Mouse (Mus musculus) left cerebral cortex, postnatal 14 days (tissue): ENCODE results near the gene Dpf3. TPM values are rescaled to one million over a fixed set of nuclear protein-coding genes. Genes with fewer than 3 reads are reported as not detected.

Experiments
- DNase-seq, 2 experiments: peaks; one replicate each; pipeline ENCODE4 v3.0.0; 2021 to 2022; ENCODE audit warnings: low spot score in 2 of 2, mixed read lengths in 1 of 2
- intact Hi-C: fragments of 180-260 bp; cut with DNase I; formaldehyde crosslinking; loops from one replicate; pipeline ENCODE4 v1.15.1; 2025
- total RNA-seq, 2 experiments: library from RNA; stranded (reverse); gene quantifications; 2 replicates each; pipeline ENCODE4 v1.2.3; 2021

The Dpf3 gene
- total RNA-seq, 2 experiments from 2014 or later, result 6.7 to 7.5 TPM

DNA sequence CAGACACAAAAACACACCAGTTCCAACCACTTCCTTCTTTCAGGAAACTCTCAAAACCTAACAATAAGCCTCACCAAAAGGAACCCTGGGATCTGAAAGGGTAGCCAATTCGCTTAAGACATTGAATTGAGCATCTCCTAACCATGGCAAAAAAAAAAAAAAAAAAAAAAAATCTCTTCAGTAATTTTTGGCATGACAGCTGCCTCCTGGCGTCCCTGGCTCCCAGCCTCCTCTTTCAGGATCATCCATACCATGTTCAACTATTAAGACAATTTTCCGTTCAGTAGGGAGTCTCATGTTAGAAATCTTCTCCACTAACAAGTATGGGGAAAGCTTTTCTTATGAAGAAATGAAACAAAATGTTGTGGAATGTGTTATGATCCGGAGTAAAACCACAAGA lies 233.1 kb downstream of the Dpf3 start:
- intact Hi-C loops, result no loop called here
- DNase-seq, result no peak

DNA sequence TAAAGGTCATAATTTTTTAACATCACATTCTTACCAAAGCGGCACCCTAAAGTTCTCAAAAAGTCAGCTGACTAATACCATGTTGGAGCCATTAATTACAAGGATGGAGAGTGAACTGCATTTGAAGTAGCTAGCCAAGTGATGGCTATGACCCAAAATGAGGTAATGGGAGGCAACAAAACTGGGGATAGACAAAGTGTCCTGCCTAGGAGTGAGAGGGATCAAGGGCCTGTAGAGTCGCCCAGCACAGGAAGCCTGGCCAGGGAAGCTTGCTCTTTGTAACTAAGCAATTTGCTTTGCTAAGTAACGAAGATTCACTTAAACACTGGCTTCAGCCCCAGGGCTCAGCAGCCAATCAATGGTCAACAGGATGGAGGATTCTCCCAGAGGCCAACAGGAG lies 238.4 kb downstream of the Dpf3 start:
- intact Hi-C loops, result no loop called here
- no peak for DNase-seq

DNA sequence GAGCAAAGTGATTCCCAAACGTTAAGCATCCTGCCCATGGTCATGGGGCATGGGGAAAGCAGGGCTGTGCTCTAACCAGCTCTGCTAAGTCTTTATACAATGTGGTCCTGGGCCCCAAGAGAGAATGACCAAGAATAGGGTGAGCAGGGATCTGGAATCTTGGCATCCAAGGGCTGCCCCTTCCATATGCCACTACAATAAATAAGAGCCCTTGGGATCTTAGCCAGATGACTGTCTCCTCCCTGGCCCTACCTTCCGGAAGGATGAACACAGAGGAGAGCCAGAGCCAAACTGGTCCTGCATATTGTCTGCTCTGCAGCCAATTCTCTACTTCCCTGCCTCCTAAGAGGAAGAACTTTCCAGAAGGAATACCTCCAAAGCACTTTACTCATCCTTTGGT lies 238.9 kb downstream of the Dpf3 start:
- DNase-seq, result no peak
- intact Hi-C loops, result no loop called here

DNA sequence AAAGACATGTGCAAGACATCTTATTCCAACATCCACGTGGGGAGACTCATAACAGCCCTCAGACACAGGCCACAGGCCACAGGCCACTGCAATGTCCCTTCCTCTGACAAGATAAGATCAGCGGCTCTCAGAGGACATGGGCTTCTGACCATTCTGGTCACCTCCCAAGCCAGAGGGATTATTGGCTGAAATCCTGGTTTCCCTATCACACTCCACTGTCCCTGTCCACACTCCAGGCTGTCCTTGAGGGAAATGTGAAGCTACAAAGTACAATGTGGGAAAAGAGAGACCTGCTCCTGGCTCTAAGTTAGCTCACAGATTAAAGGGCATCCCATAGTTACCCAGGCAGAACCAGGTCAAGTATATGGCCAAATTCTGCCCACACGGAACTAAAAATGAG lies 239.8 kb downstream of the Dpf3 start:
- intact Hi-C loops, result no loop called here
- DNase-seq, result no peak

DNA sequence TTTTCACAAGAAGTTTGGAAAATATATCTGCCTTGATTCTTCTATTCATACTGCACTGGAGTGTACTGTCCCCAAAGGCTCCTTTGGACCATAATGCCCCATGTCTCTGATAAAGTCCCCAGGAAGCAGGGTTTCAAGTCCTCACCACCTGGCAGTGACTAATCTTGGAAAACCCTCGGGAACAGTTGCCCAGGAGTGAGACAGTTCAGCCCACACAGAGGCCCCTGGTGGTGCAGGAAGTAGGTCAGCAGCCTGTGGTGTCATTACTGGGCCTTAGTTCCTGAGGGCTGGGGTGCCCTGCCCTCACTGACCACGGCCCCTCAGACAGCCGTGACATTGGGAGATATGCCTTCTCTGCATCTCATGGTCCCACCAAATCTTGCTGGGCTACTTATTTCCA lies 246.5 kb downstream of the Dpf3 start:
- no peak for DNase-seq
- intact Hi-C loops, result no loop called here

- intact Hi-C loops, result no loop called here
- DNase-seq, result no peak
These were observed 246.9 kb downstream of the Dpf3 start for GRCm38 (mm10) chr12:83240571-83240970.

DNA sequence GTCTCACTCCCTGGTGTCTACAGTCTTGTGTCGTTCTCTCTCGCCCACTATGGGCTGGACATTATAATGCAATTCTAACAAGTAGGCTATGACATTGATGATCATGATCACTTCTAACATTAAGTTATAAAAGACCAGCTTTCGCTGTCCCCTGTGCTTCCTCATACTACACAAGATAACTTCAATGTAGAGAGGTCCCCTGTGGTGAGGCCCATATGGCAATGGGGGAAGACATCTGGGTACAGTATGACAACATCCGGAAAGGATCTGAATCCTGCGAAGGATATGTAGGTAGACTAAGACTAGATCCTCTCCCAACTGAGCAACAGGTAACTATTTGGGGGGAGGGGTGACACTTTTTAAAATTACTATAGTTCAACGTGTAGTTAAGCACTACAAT lies 251.7 kb downstream of the Dpf3 start:
- no peak for DNase-seq

DNA sequence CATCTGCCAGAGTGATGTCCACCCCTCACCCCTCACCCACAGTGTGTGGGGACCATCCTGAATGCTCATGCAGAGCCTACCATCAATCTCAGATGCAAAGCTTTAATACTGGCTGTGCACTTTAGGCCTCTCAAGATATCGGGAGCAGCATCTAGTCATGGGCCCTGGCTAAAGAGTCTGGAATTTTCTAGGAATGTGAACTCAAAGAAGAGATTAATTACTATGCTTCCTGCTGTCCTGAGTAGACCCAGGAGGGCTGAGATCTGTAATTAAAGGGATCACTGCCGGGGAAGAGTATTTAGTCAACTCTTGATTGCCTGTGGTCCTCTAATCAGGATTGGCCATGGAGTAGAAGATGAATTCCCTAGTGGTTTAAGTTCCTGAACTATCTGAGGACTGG lies 252.5 kb downstream of the Dpf3 start:
- intact Hi-C loops, result no loop called here
- no peak for DNase-seq

More for the DNA sequence above, 251.7 kb downstream of the Dpf3 start:
- intact Hi-C loops, result no loop called here

GRCm38 (mm10) chr12:83233651-83234050 lies 253.9 kb downstream of the Dpf3 start:
- no peak for DNase-seq
- intact Hi-C loops, result no loop called here

DNA sequence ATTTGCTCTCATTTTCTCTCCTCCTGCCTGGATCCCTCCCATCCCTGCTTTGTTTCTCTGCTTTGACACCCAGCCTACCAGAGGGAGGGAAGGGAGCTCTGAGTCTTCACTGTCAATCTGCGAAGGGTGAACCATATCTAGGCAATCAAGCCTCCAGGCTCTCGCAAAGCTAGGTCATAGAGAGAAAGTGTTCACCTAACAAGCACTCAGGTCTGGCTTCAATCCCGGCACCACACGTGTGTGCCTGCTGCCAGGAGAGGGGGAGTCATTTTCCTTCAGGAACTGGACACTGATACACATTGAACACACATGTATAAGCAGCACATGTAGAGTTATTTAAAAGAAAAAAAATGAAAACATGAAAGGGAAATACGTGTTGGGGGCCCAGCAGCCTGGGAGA lies 254.6 kb downstream of the Dpf3 start:
- intact Hi-C loops, result no loop called here
- no peak for DNase-seq

DNA sequence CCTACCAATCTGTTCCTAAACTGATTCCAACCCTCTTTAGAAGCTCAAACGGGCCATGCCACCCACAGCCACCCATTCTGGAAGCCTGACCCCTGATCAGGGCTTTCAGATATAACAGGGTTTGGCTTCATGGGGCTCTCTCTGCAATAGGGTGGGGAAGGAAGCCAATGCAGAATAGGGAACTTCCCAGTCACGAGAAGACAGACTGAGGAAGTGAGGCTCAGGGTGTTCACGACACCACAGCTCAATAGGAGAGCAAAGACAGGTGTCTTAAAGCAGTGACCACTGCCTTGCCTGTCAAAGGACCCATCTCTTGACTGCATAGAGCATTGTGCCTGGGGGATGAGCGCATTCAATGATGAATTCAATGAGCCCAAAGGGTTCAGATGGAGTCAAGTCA lies 256.3 kb downstream of the Dpf3 start:
- intact Hi-C loops, result no loop called here
- DNase-seq, result no peak

DNA sequence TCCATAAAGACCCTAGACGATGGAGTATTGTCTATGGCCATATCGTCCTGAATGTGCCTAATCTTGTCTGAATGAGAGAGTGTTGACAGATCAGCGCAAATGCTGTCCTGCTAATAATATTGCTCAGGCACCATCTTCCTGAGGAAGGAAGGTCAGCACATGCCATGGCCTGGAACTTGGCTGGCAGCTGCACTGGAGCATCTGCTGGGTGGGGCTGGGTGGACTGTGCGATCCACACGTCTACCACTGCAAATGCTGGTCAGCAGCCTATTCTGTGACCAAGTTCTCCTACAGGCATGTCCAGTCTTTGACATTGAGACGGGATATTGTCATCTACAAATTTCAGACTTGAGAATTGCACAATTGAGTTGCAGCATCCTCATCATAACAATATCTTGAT lies 257.8 kb downstream of the Dpf3 start:
- intact Hi-C loops, result no loop called here
- no peak for DNase-seq

GRCm38 (mm10) chr12:83227014-83227413 lies 260.5 kb downstream of the Dpf3 start:
- intact Hi-C loops, result no loop called here
- DNase-seq, result no peak

DNA sequence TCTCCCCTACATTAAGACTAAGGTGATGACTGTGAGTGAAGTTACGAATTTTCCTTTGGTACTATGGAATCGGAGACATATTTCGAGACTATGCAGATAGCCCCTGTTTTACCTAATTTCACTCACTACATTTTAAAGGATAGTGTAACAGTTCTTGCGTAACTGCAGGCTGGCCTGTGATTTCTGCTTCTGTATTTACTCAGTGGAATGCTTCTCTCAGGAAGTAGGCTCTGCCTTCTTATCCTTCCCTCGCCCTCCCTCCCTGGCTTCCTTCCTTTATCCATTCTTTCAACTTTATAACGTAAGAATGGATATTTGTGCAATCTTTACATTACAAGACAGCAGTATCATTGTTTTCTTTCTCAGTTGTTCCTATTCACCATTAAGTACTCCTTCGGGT lies 266.6 kb downstream of the Dpf3 start:
- intact Hi-C loops, result no loop called here
- DNase-seq, result no peak

DNA sequence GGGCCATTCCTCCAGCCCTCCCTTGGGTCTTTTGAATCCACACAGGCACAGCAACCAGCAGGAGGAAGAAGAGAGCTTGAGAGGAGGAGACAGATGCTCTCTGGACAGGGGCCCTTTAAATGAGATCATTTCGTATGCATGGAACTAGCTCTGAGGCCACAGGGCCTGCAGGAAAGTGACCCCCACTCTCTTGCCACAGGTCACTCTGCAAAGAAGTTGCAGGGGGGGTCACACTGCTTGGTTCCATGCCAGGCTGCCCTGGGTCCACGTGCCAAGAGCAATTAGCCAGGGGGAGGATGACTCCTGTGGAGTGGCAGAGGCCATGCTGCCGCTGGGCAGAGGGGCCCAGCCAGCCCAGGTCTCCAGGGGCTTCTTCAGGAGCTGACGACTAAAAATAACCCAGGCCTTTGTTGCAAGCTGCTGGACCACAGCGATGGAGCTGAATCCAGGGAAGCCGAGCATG lies 273.6 kb downstream of the Dpf3 start:
- DNase-seq, result no peak
- intact Hi-C loops, result no loop called here

- intact Hi-C loops, result no loop called here
- DNase-seq, result no peak
These were observed 275.5 kb downstream of the Dpf3 start for GRCm38 (mm10) chr12:83211976-83212375.

DNA sequence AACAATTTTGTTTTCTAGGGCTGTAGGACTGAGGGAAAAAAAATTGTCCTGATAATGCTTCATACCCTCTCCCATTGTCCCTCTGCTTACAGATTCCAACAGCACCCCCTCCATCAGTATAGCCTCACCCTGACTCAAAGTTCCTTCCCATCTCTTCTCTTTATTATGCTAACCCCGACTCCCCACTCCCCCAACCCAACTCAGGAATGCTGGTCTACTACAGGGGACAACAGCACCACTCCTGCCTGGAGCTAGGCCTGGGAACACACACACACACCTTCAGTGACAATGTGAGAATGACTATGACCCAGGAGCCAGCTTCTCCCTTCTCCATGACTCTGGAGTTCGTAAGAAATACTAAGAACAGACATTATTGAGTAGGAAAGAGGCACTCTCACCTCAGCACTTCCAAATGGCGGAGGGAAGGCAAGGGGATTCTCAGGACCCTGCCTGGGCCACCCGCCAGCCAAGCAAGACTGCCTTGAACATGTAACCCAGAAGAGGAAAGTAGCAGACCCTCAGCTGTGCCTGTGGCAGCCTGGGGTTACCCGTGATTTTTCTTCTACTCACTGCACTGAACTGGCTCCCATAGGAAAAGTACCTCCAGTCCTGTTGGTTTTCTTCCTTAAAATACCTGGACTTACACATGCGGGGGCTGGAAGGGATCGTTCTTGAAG lies 276.2 kb downstream of the Dpf3 start:
- intact Hi-C loops, result no loop called here
- DNase-seq, result no peak

GRCm38 (mm10) chr12:83210735-83211134 lies 276.8 kb downstream of the Dpf3 start:
- intact Hi-C loops, result no loop called here

DNA sequence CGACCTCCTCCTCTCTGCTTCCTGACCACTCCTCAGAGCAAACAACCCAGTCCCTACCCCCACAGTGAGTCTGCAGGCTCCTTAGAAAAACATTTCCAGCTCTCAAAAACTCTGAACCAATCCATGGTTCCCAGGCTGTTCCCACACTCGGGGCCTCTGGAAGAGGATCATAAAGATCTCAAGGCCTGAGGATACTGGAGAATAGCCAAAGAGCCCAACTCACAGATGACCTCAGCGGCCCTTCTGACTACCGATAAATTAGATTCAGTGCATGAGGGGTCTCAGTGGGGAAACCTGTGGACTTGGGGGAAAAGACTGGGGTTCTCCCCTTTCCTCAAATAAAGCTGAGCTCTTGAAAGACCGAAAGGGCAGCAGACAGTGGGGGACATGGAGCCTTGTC lies 277.2 kb downstream of the Dpf3 start:
- no peak for DNase-seq
- intact Hi-C loops, result no loop called here

More at GRCm38 (mm10) chr12:83210735-83211134, 276.8 kb downstream of the Dpf3 start:
- no peak for DNase-seq

DNA sequence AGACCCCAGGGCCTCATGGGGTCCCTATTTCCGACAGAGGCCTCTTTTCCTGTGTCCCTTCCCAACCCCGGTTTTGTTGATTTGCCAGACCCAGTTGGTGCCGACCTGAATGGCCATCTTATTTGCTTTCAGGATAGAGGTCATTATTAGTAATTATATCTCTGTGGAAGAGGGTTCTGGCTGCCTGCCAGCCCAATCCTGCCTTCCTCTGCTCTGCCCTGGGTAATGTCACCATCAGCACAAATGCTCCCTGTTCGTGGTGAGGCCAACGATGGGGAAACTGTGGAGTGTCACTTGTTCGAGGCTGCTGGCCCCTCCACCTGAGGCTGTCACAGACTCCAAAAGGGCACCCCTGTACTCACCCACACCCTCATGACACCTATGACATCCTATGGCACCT lies 278.1 kb downstream of the Dpf3 start:
- intact Hi-C loops, result no loop called here
- DNase-seq, result no peak

- no peak for DNase-seq
- intact Hi-C loops, result no loop called here
These were observed 278.7 kb downstream of the Dpf3 start for GRCm38 (mm10) chr12:83208841-83209240.

GRCm38 (mm10) chr12:83208011-83208410 lies 279.5 kb downstream of the Dpf3 start:
- intact Hi-C loops, result no loop called here
- no peak for DNase-seq
